Mouse (Mus musculus): ENCODE results near the gene Pnrc2. TPM values are rescaled to one million over a fixed set of nuclear protein-coding genes. Genes with fewer than 3 reads are reported as not detected.

Pnrc2 gene
- polyA plus RNA-seq, 1 experiment from 2014 or later, result 191 TPM

GRCm38 (mm10) chr4:135913433-135913832 lies 39.8 kb upstream of the Pnrc2 start:
- Histone ChIP-seq H3K4me1 (ENCODE audit: insufficient read depth) (no peaks in the 10 kb centered on the region; the same call in 1 of the 2 replicates), H3K27ac (ENCODE audit: low read depth) (no peak overlapping the region), H3K27me3 (ENCODE audit: insufficient read depth, low read length) (no peaks in the 10 kb centered on the region), H3K4me2 (no peak overlapping the region), H3K36me3 (ENCODE audit: insufficient read depth) (no peaks in the 10 kb centered on the region), H3K9me3 (ENCODE audit: low read depth, low read length) (no peaks in the 10 kb centered on the region), H3K4me3 (ENCODE audit: low read depth, low read length) (no peak overlapping the region), H3K9ac (no peak overlapping the region)
- WGBS, result 57% methylated on average over 4 of the region's 4 CpGs
- no peak for DNase-seq
- no peak for ATAC-seq (ENCODE audit: insufficient read depth)
- no peak for TF ChIP-seq CTCF (IDR thresholded peaks at IDR 0.05; ENCODE audit: low read depth)

- H3K27ac ChIP-seq (ENCODE audit: low read depth), result no peak overlapping the region
- no peak for ATAC-seq (ENCODE audit: insufficient read depth)
- no peaks in the 10 kb centered on the region for H3K36me3 ChIP-seq (ENCODE audit: insufficient read depth)
- no peak overlapping the region for H3K9ac ChIP-seq
- TF ChIP-seq CTCF (IDR thresholded peaks at IDR 0.05; ENCODE audit: low read depth), result no peak
- no peak overlapping the region for H3K4me2 ChIP-seq
- no peaks in the 10 kb centered on the region for H3K9me3 ChIP-seq (ENCODE audit: low read depth, low read length)
- no peaks in the 10 kb centered on the region for H3K27me3 ChIP-seq (ENCODE audit: insufficient read depth, low read length)
- no peak overlapping the region for H3K4me3 ChIP-seq (ENCODE audit: low read depth, low read length)
- no peak for DNase-seq
- H3K4me1 ChIP-seq (ENCODE audit: insufficient read depth), result no peaks in the 10 kb centered on the region; the same call in 1 of the 2 replicates
- WGBS, result 32% methylated on average over 3 of the region's 3 CpGs
These were observed 39.2 kb upstream of the Pnrc2 start for GRCm38 (mm10) chr4:135912835-135913234.

GRCm38 (mm10) chr4:135912164-135912563 lies 38.5 kb upstream of the Pnrc2 start:
- no peak overlapping the region for H3K4me3 ChIP-seq (ENCODE audit: low read depth, low read length)
- no peak for ATAC-seq (ENCODE audit: insufficient read depth)
- no peak for DNase-seq
- no peak for TF ChIP-seq CTCF (IDR thresholded peaks at IDR 0.05; ENCODE audit: low read depth)
- no peaks in the 10 kb centered on the region for H3K36me3 ChIP-seq (ENCODE audit: insufficient read depth)
- WGBS, result 48% methylated on average over 3 of the region's 3 CpGs
- H3K27ac ChIP-seq (ENCODE audit: low read depth), result no peak overlapping the region
- no peaks in the 10 kb centered on the region for H3K9me3 ChIP-seq (ENCODE audit: low read depth, low read length)
- no peaks in the 10 kb centered on the region for H3K27me3 ChIP-seq (ENCODE audit: insufficient read depth, low read length)
- H3K4me2 ChIP-seq, result no peak overlapping the region
- no peaks in the 10 kb centered on the region; the same call in 1 of the 2 replicates for H3K4me1 ChIP-seq (ENCODE audit: insufficient read depth)
- no peak overlapping the region for H3K9ac ChIP-seq

- no peaks in the 10 kb centered on the region for H3K36me3 ChIP-seq (ENCODE audit: insufficient read depth)
- ATAC-seq (ENCODE audit: insufficient read depth) (no peak), DNase-seq (peak; percentile 31)
- H3K4me2 ChIP-seq, result no peak overlapping the region
- H3K27me3 ChIP-seq (ENCODE audit: insufficient read depth, low read length), result no peaks in the 10 kb centered on the region
- no peak overlapping the region for H3K9ac ChIP-seq
- no peaks in the 10 kb centered on the region; the same call in 1 of the 2 replicates for H3K4me1 ChIP-seq (ENCODE audit: insufficient read depth)
- TF ChIP-seq CTCF (IDR thresholded peaks at IDR 0.05; ENCODE audit: low read depth), result no peak
- H3K9me3 ChIP-seq (ENCODE audit: low read depth, low read length), result no peaks in the 10 kb centered on the region
- no peak overlapping the region; the same call in 1 of the 2 replicates for H3K27ac ChIP-seq (ENCODE audit: low read depth)
- 58% methylated on average over 7 of the region's 7 CpGs for WGBS
- no peak overlapping the region for H3K4me3 ChIP-seq (ENCODE audit: low read depth, low read length)
These were observed 37.9 kb upstream of the Pnrc2 start for GRCm38 (mm10) chr4:135911531-135911930.

- H3K4me3 ChIP-seq (ENCODE audit: low read depth, low read length), result no peak overlapping the region
- H3K9ac ChIP-seq, result no peak overlapping the region
- no peaks in the 10 kb centered on the region; the same call in 1 of the 2 replicates for H3K4me1 ChIP-seq (ENCODE audit: insufficient read depth)
- 21% methylated on average over 13 of the region's 13 CpGs for WGBS
- no peak for ATAC-seq (ENCODE audit: insufficient read depth)
- TF ChIP-seq CTCF (IDR thresholded peaks at IDR 0.05; ENCODE audit: low read depth), result no peak
- DNase-seq, result no peak
- no peak overlapping the region for H3K27ac ChIP-seq (ENCODE audit: low read depth)
- H3K4me2 ChIP-seq, result no peak overlapping the region
- no peaks in the 10 kb centered on the region for H3K27me3 ChIP-seq (ENCODE audit: insufficient read depth, low read length)
- no peaks in the 10 kb centered on the region for H3K9me3 ChIP-seq (ENCODE audit: low read depth, low read length)
- H3K36me3 ChIP-seq (ENCODE audit: insufficient read depth), result no peaks in the 10 kb centered on the region
These were observed 35.8 kb upstream of the Pnrc2 start for GRCm38 (mm10) chr4:135909326-135910066.

GRCm38 (mm10) chr4:135906633-135907032 lies 33.0 kb upstream of the Pnrc2 start:
- H3K4me1 ChIP-seq (ENCODE audit: insufficient read depth), result no peaks in the 10 kb centered on the region; the same call in 1 of the 2 replicates
- WGBS, result 61% methylated on average over 3 of the region's 3 CpGs
- DNase-seq (no peak), ATAC-seq (ENCODE audit: insufficient read depth) (no peak)
- H3K36me3 ChIP-seq (ENCODE audit: insufficient read depth), result no peaks in the 10 kb centered on the region
- H3K27ac ChIP-seq (ENCODE audit: low read depth), result no peak overlapping the region
- no peaks in the 10 kb centered on the region for H3K9me3 ChIP-seq (ENCODE audit: low read depth, low read length)
- no peak overlapping the region for H3K4me3 ChIP-seq (ENCODE audit: low read depth, low read length)
- no peak for TF ChIP-seq CTCF (IDR thresholded peaks at IDR 0.05; ENCODE audit: low read depth)
- no peak overlapping the region for H3K4me2 ChIP-seq
- H3K27me3 ChIP-seq (ENCODE audit: insufficient read depth, low read length), result no peaks in the 10 kb centered on the region
- no peak overlapping the region for H3K9ac ChIP-seq

GRCm38 (mm10) chr4:135904810-135905209 lies 31.2 kb upstream of the Pnrc2 start:
- ATAC-seq (ENCODE audit: insufficient read depth), result no peak

More at GRCm38 (mm10) chr4:135904810-135905209, 31.2 kb upstream of the Pnrc2 start:
- H3K9me3 ChIP-seq (ENCODE audit: low read depth, low read length), result no peaks in the 10 kb centered on the region
- no peaks in the 10 kb centered on the region for H3K27me3 ChIP-seq (ENCODE audit: insufficient read depth, low read length)
- H3K4me3 ChIP-seq (ENCODE audit: low read depth, low read length), result no peak overlapping the region
- no peak overlapping the region for H3K9ac ChIP-seq
- no peak overlapping the region for H3K4me2 ChIP-seq
- H3K36me3 ChIP-seq (ENCODE audit: insufficient read depth), result no peaks in the 10 kb centered on the region
- TF ChIP-seq CTCF (IDR thresholded peaks at IDR 0.05; ENCODE audit: low read depth), result no peak
- DNase-seq, result no peak
- no peaks in the 10 kb centered on the region; the same call in 1 of the 2 replicates for H3K4me1 ChIP-seq (ENCODE audit: insufficient read depth)
- no peak overlapping the region for H3K27ac ChIP-seq (ENCODE audit: low read depth)
- 59% methylated on average over 1 of the region's 1 CpGs for whole genome bisulfite sequencing

All from lung, embryonic 14.5 days (tissue).